ENCODE assay signal across 28 mouse cellular contexts in genomic region chr15:103083598-103083997, GRCm38 (mm10).
DNase-seq lines count a peak whose midpoint lies in the region; ATAC-seq lines count a peak whose summit lies in the region.
"Had no signal": no experiment of that assay in that cellular context is flagged by ENCODE, and none has a peak within 500 bp of the region (broad histone marks: within the 10 kb centered on the region; RNA-seq: fewer than 3 reads in every experiment).

No protein-coding gene starts in this region.

- no peaks in the 10 kb centered on the region for H3K36me3 ChIP-seq in liver, embryonic 11.5 days (ENCODE audit: control insufficient read depth, insufficient read depth, low read length)
- H3K36me3 ChIP-seq in liver, embryonic 15.5 days (replicated peaks): no peaks in the 10 kb centered on the region
- H3K36me3 ChIP-seq: embryonic facial prominence, embryonic 10.5 days; embryonic facial prominence, embryonic 13.5 days; forebrain, embryonic 12.5 days; forebrain, embryonic 15.5 days; heart, embryonic 12.5 days; heart, embryonic 15.5 days; hindbrain, embryonic 10.5 days; hindbrain, embryonic 13.5 days had no signal

- DNase-seq in liver: peak; percentile 18
- DNase-seq in liver, embryonic 11.5 days (ENCODE audit: low spot score): no peak
- peak; percentile 15 for DNase-seq in c-Kit-positive CD71-positive TER-119-positive erythroid progenitor cells, embryonic 14.5 days (ENCODE audit: low spot score)
- DNase-seq in yolk sac, embryonic 10.5 days (ENCODE audit: low spot score): no peak
- no peak for DNase-seq in gastrocnemius, adult 18-20 months (ENCODE audit: low spot score)
- DNase-seq: adrenal gland, adult 2 months; adrenal gland, postnatal 14 days; B cell, adult 2 months; cerebellum, adult 11-12 months; cerebellum, adult 8-10 months; cerebellum, postnatal 10 days; cerebellum, postnatal 36 days; embryo, embryonic 11 days; gastrocnemius, postnatal 14 days; heart, adult 18-20 months; heart, postnatal 10 days; heart, postnatal 36 days had no signal

- no peak overlapping the region for H3K9ac ChIP-seq in liver, embryonic 11.5 days (ENCODE audit: low read depth, low read length)
- no peak overlapping the region for H3K9ac ChIP-seq in liver, embryonic 15.5 days
- H3K9ac ChIP-seq: embryonic facial prominence, embryonic 13.5 days; forebrain, embryonic 12.5 days; forebrain, embryonic 15.5 days; heart, embryonic 12.5 days; heart, embryonic 15.5 days; hindbrain, embryonic 13.5 days had no signal

- peaks cover 68% of the 10 kb centered on the region for H3K27me3 ChIP-seq in liver, embryonic 11.5 days (replicated peaks; ENCODE audit: control insufficient read depth, insufficient read depth, low read length)
- peaks cover 80% of the 10 kb centered on the region for H3K27me3 ChIP-seq in liver, embryonic 15.5 days

- H3K9me3 ChIP-seq in liver, embryonic 11.5 days (ENCODE audit: control insufficient read depth, low read length): no peaks in the 10 kb centered on the region
- H3K9me3 ChIP-seq in liver, embryonic 15.5 days (replicated peaks): no peaks in the 10 kb centered on the region
- H3K9me3 ChIP-seq: embryonic facial prominence, embryonic 10.5 days; embryonic facial prominence, embryonic 13.5 days; forebrain, embryonic 12.5 days; forebrain, embryonic 15.5 days; heart, embryonic 12.5 days; heart, embryonic 15.5 days; hindbrain, embryonic 10.5 days; hindbrain, embryonic 13.5 days had no signal

- H3K4me2 ChIP-seq in liver, embryonic 11.5 days: no peak overlapping the region
- H3K4me2 ChIP-seq in liver, embryonic 15.5 days: peak overlapping the region; percentile 20; the same call in 1 of the 2 replicates
- H3K4me2 ChIP-seq: embryonic facial prominence, embryonic 13.5 days; forebrain, embryonic 12.5 days; forebrain, embryonic 15.5 days; heart, embryonic 12.5 days; heart, embryonic 15.5 days; hindbrain, embryonic 13.5 days had no signal

- no peak overlapping the region for H3K4me3 ChIP-seq in liver, embryonic 11.5 days (ENCODE audit: low read depth, low read length)
- no peak overlapping the region for H3K4me3 ChIP-seq in liver, embryonic 15.5 days (replicated peaks)
- H3K4me3 ChIP-seq: embryonic facial prominence, embryonic 10.5 days; embryonic facial prominence, embryonic 13.5 days; erythroblast, embryonic 14.5 days; forebrain, embryonic 12.5 days; forebrain, embryonic 15.5 days; heart, embryonic 12.5 days; heart, embryonic 15.5 days; hindbrain, embryonic 10.5 days; hindbrain, embryonic 13.5 days had no signal

- no peaks in the 10 kb centered on the region for H3K4me1 ChIP-seq in liver, embryonic 11.5 days (replicated peaks; ENCODE audit: control insufficient read depth, insufficient read depth, low read length)
- H3K4me1 ChIP-seq in liver, embryonic 15.5 days (replicated peaks): peaks cover 5% of the 10 kb centered on the region; the same call in 1 of the 2 replicates

- ATAC-seq in liver, embryonic 11.5 days (replicated peaks; ENCODE audit: low FRiP score): no peak; the same call in 1 of the 2 replicates
- ATAC-seq in liver, embryonic 15.5 days (ENCODE audit: insufficient read depth): peak; percentile 60
- ATAC-seq: forebrain, embryonic 15.5 days; hindbrain, embryonic 16.5 days had no signal

- H3K27ac ChIP-seq in liver, embryonic 11.5 days (ENCODE audit: low read depth, low read length): no peak overlapping the region; the same call in 1 of the 2 replicates
- no peak overlapping the region for H3K27ac ChIP-seq in liver, embryonic 15.5 days (replicated peaks)
- H3K27ac ChIP-seq: embryonic facial prominence, embryonic 10.5 days; embryonic facial prominence, embryonic 13.5 days; forebrain, embryonic 12.5 days; forebrain, embryonic 15.5 days; heart, embryonic 15.5 days; hindbrain, embryonic 10.5 days; hindbrain, embryonic 13.5 days had no signal

- WGBS in liver, embryonic 11.5 days: 65% methylated on average over 1 of the region's 1 CpGs
- 56% methylated on average over 1 of the region's 1 CpGs for WGBS in liver, embryonic 15.5 days (ENCODE audit: insufficient replicate concordance)

Comparison
In these comparisons a context has a peak if more than half of its experiments do, and no peak if none do; other contexts are left out.
1. DNase-seq: peak in liver (single experiment) and c-Kit-positive CD71-positive TER-119-positive erythroid progenitor cells, embryonic 14.5 days (single experiment); none in liver, embryonic 11.5 days (single experiment), yolk sac, embryonic 10.5 days (single experiment) and gastrocnemius, adult 18-20 months (single experiment).